Mouse (Mus musculus) erythroblast, embryonic 14.5 days (primary cell): ENCODE measurements around the gene 4933430I17Rik. TPM values are rescaled to one million over a fixed set of nuclear protein-coding genes. Genes with fewer than 3 reads are reported as not detected.
A peak's percentile ranks its signal among the peaks of the same experiment; 100 is the strongest.

ENCODE experiments used
- H3K27me3 ChIP-seq: 2 replicates; pipeline ENCODE4 v1.6.1; 2012; ENCODE audit warnings: inconsistent platforms; ENCODE audit not compliant: control insufficient read depth
- H3K36me3 ChIP-seq: 2 replicates; pipeline ENCODE4 v1.6.1; 2012; ENCODE audit warnings: mild to moderate bottlenecking, inconsistent platforms; ENCODE audit not compliant: control insufficient read depth
- H3K4me1 ChIP-seq: 2 replicates; pipeline ENCODE4 v1.6.1; 2012; ENCODE audit warnings: inconsistent platforms; ENCODE audit not compliant: control insufficient read depth
- H3K4me3 ChIP-seq: replicated peaks from 2 replicates; pipeline ENCODE3; 2012; ENCODE audit warnings: moderate library complexity, mild to moderate bottlenecking, inconsistent platforms
- H3K9me3 ChIP-seq: 2 replicates; pipeline ENCODE4 v1.6.1; 2012; ENCODE audit warnings: low read length, inconsistent platforms, mixed read lengths; ENCODE audit not compliant: control insufficient read depth
- GATA1 ChIP-seq: IDR thresholded peaks from 2 replicates; pipeline ENCODE4 v1.6.1; 2012; ENCODE audit warnings: low read length, inconsistent platforms, mixed read lengths
- TAL1 ChIP-seq: IDR thresholded peaks from 3 replicates; pipeline ENCODE4 v1.6.1; 2012; ENCODE audit warnings: low read length, inconsistent platforms, mixed read lengths
- polyA plus RNA-seq: library from polyadenylated mRNA; stranded (reverse); fragments of >175 nt; gene quantifications from 2 replicates; pipeline ENCODE4 v1.2.3, GENCODE M21; 2012

4933430I17Rik gene
- polyA plus RNA-seq, 1 experiment, result not detected

GRCm38 (mm10) chr4:62501964-62502732 lies 23.0 kb upstream of the 4933430I17Rik start:
- peaks cover 41% of the 10 kb centered on the region for H3K36me3 ChIP-seq
- peak overlapping the region; percentile 67 for H3K4me3 ChIP-seq
- peaks cover 74% of the 10 kb centered on the region for H3K4me1 ChIP-seq
- no peaks in the 10 kb centered on the region for H3K27me3 ChIP-seq
- no peaks in the 10 kb centered on the region for H3K9me3 ChIP-seq
- no peak for TF ChIP-seq GATA1
- TF ChIP-seq TAL1, result no peak

GRCm38 (mm10) chr4:62502969-62503368 lies 22.2 kb upstream of the 4933430I17Rik start:
- Histone ChIP-seq H3K9me3 (no peaks in the 10 kb centered on the region), H3K4me1 (peaks cover 82% of the 10 kb centered on the region), H3K27me3 (no peaks in the 10 kb centered on the region), H3K4me3 (peak overlapping the region; percentile 67), H3K36me3 (peaks cover 46% of the 10 kb centered on the region)
- TF ChIP-seq GATA1 (no peak), TAL1 (no peak)

GRCm38 (mm10) chr4:62503374-62503970 lies 21.7 kb upstream of the 4933430I17Rik start, which contains the start of gene Hdhd3:
Gene Hdhd3 (minus strand): TSS chr4:62503467.
- H3K4me1 ChIP-seq, result peaks cover 87% of the 10 kb centered on the region
- no peak for TF ChIP-seq TAL1
- no peak for TF ChIP-seq GATA1
- peaks cover 46% of the 10 kb centered on the region for H3K36me3 ChIP-seq
- H3K27me3 ChIP-seq, result no peaks in the 10 kb centered on the region
- no peaks in the 10 kb centered on the region for H3K9me3 ChIP-seq
- H3K4me3 ChIP-seq, result peak within 1 kb of the TSS; percentile 67

GRCm38 (mm10) chr4:62505991-62506390 lies 19.2 kb upstream of the 4933430I17Rik start:
- no peak for TF ChIP-seq GATA1
- no peak for TF ChIP-seq TAL1
- Histone ChIP-seq H3K4me3 (no peak overlapping the region), H3K36me3 (peaks cover 54% of the 10 kb centered on the region), H3K9me3 (no peaks in the 10 kb centered on the region), H3K4me1 (peaks cover 97% of the 10 kb centered on the region), H3K27me3 (no peaks in the 10 kb centered on the region; the same call in 1 of the 2 replicates)

- H3K9me3 ChIP-seq, result no peaks in the 10 kb centered on the region
- H3K4me3 ChIP-seq, result no peak overlapping the region
- TF ChIP-seq TAL1, result no peak
- no peak for TF ChIP-seq GATA1
- H3K27me3 ChIP-seq, result no peaks in the 10 kb centered on the region; the same call in 1 of the 2 replicates
- H3K4me1 ChIP-seq, result peaks cover 97% of the 10 kb centered on the region
- peaks cover 62% of the 10 kb centered on the region for H3K36me3 ChIP-seq
Observed at GRCm38 (mm10) chr4:62506798-62507197, 18.4 kb upstream of the 4933430I17Rik start.

GRCm38 (mm10) chr4:62508839-62509238 lies 16.3 kb upstream of the 4933430I17Rik start:
- no peak for TF ChIP-seq GATA1
- TF ChIP-seq TAL1, result no peak
- no peaks in the 10 kb centered on the region for H3K9me3 ChIP-seq
- no peaks in the 10 kb centered on the region; the same call in 1 of the 2 replicates for H3K27me3 ChIP-seq
- peaks cover 82% of the 10 kb centered on the region for H3K36me3 ChIP-seq
- peaks cover 97% of the 10 kb centered on the region for H3K4me1 ChIP-seq
- H3K4me3 ChIP-seq, result peak overlapping the region; percentile 0

- Histone ChIP-seq H3K27me3 (no peaks in the 10 kb centered on the region; the same call in 1 of the 2 replicates), H3K4me1 (peaks cover 97% of the 10 kb centered on the region), H3K9me3 (no peaks in the 10 kb centered on the region), H3K4me3 (peak overlapping the region; percentile 3), H3K36me3 (peaks cover 91% of the 10 kb centered on the region)
- TF ChIP-seq TAL1 (no peak), GATA1 (no peak)
Observed at GRCm38 (mm10) chr4:62509946-62510345, 15.2 kb upstream of the 4933430I17Rik start.

GRCm38 (mm10) chr4:62513998-62514506 lies 11.1 kb upstream of the 4933430I17Rik start:
- peaks cover 84% of the 10 kb centered on the region for H3K4me1 ChIP-seq
- H3K4me3 ChIP-seq, result peak overlapping the region; percentile 65
- H3K27me3 ChIP-seq, result no peaks in the 10 kb centered on the region; the same call in 1 of the 2 replicates
- H3K9me3 ChIP-seq, result no peaks in the 10 kb centered on the region
- TF ChIP-seq TAL1 (no peak), GATA1 (no peak)
- H3K36me3 ChIP-seq, result peaks cover 94% of the 10 kb centered on the region

- H3K4me3 ChIP-seq, result peak overlapping the region; percentile 65
- peaks cover 76% of the 10 kb centered on the region for H3K4me1 ChIP-seq
- peaks cover 87% of the 10 kb centered on the region for H3K36me3 ChIP-seq
- no peaks in the 10 kb centered on the region for H3K9me3 ChIP-seq
- no peaks in the 10 kb centered on the region for H3K27me3 ChIP-seq
- TF ChIP-seq TAL1 (no peak), GATA1 (no peak)
Observed at GRCm38 (mm10) chr4:62514995-62515394, 10.2 kb upstream of the 4933430I17Rik start.
